Mouse (Mus musculus): ENCODE measurements around the gene Foxi1. TPM values are rescaled to one million over a fixed set of nuclear protein-coding genes. Genes with fewer than 3 reads are reported as not detected.

Gene Foxi1
- total and polyA plus RNA-seq, 3 experiments: not detected

GRCm38 (mm10) chr11:34212853-34213252 is 5.0 kb upstream of the Foxi1 start:
- Histone ChIP-seq H3K9ac (ENCODE audit: control insufficient read depth, low read depth, low read length, poor library complexity, severe bottlenecking) (no peak overlapping the region), H3K27ac (ENCODE audit: control insufficient read depth, low read depth, low read length) (no peak overlapping the region), H3K4me1 (ENCODE audit: control insufficient read depth in 1 of 2, insufficient read depth in 2 of 2, low read length in 2 of 2) (no peaks in the 10 kb centered on the region), H3K36me3 (ENCODE audit: control insufficient read depth in 1 of 2, insufficient read depth in 2 of 2, low read length in 2 of 2) (no peaks in the 10 kb centered on the region), H3K4me3 (ENCODE audit: control insufficient read depth in 1 of 2, insufficient read depth in 1 of 2, low read depth in 2 of 2, low read length in 2 of 2) (no peak overlapping the region), H3K79me2 (ENCODE audit: control insufficient read depth, insufficient read depth, low read length, poor library complexity) (no peaks in the 10 kb centered on the region), H3K9me3 (replicated peaks; ENCODE audit: insufficient read depth, low read length) (no peaks in the 10 kb centered on the region), H3K27me3 (ENCODE audit: control insufficient read depth in 1 of 2, insufficient read depth in 2 of 2, low read length in 2 of 2) (peaks cover 0 to 9% of the 10 kb centered on the region in 2 experiments; a peak in 3 of 4 replicates)
- TF ChIP-seq CTCF (IDR thresholded peaks at IDR 0.05 in 2 of 3, conservative IDR thresholded peaks at IDR 0.05 in 1 of 3; ENCODE audit: control insufficient read depth in 1 of 3, insufficient read depth in 1 of 3, low read depth in 2 of 3, low read length in 3 of 3, poor library complexity in 1 of 3, severe bottlenecking in 1 of 3): peak in 2 of 3 experiments; percentile 54 to 98; a peak in 4 of 6 replicates
- no peak for TF ChIP-seq USF1 (IDR thresholded peaks at IDR 0.05; ENCODE audit: low read depth, low read length)
- 0 out of 2 replicates have a peak, but pooled peaks have one; percentile 29 for TF ChIP-seq JUND (IDR thresholded peaks at IDR 0.05; ENCODE audit: low read depth, low read length)
- peak; percentile 100 for TF ChIP-seq RAD21 (IDR thresholded peaks at IDR 0.05; ENCODE audit: low read depth, low read length)
- TF ChIP-seq ZC3H11A (IDR thresholded peaks at IDR 0.05; ENCODE audit: low read depth, low read length): peak; percentile 100
- no peak for TF ChIP-seq MAX (IDR thresholded peaks at IDR 0.05; ENCODE audit: low read length)
- TF ChIP-seq SMC3 (IDR thresholded peaks at IDR 0.05; ENCODE audit: low read depth, low read length): peak; percentile 99
- peak; percentile 83 for DNase-seq (ENCODE audit: low read depth, low spot score)

- Histone ChIP-seq H3K27me3 (ENCODE audit: control insufficient read depth in 1 of 2, insufficient read depth in 2 of 2, low read length in 2 of 2) (peaks cover 39 to 47% of the 10 kb centered on the region in 2 experiments), H3K36me3 (ENCODE audit: control insufficient read depth in 1 of 2, insufficient read depth in 2 of 2, low read length in 2 of 2) (no peaks in the 10 kb centered on the region), H3K9ac (ENCODE audit: control insufficient read depth, low read depth, low read length, poor library complexity, severe bottlenecking) (no peak overlapping the region), H3K27ac (ENCODE audit: control insufficient read depth, low read depth, low read length) (no peak overlapping the region), H3K9me3 (replicated peaks; ENCODE audit: insufficient read depth, low read length) (no peaks in the 10 kb centered on the region), H3K4me1 (ENCODE audit: control insufficient read depth in 1 of 2, insufficient read depth in 2 of 2, low read length in 2 of 2) (no peaks in the 10 kb centered on the region), H3K79me2 (ENCODE audit: control insufficient read depth, insufficient read depth, low read length, poor library complexity) (no peaks in the 10 kb centered on the region), H3K4me3 (ENCODE audit: control insufficient read depth in 1 of 2, insufficient read depth in 1 of 2, low read depth in 2 of 2, low read length in 2 of 2) (no peak overlapping the region)
- TF ChIP-seq POLR2AphosphoS2 (IDR thresholded peaks at IDR 0.05; ENCODE audit: low read length) (no peak), CHD2 (IDR thresholded peaks at IDR 0.05; ENCODE audit: low read length) (no peak), TAL1 (IDR thresholded peaks at IDR 0.05; ENCODE audit: low read length) (no peak), USF2 (IDR thresholded peaks at IDR 0.05; ENCODE audit: borderline replicate concordance in 1 of 2, insufficient read depth in 1 of 2, low read depth in 1 of 2, low read length in 2 of 2) (no peak), SIN3A (IDR thresholded peaks at IDR 0.05; ENCODE audit: low read length) (no peak)
- no peak for DNase-seq (ENCODE audit: low read depth, low spot score)
These were observed 5.1 kb downstream of the Foxi1 start for GRCm38 (mm10) chr11:34202769-34203168.

GRCm38 (mm10) chr11:34195142-34195541 is 12.7 kb downstream of the Foxi1 start:
- TF ChIP-seq RAD21 (IDR thresholded peaks at IDR 0.05; ENCODE audit: low read depth, low read length) (no peak), JUND (IDR thresholded peaks at IDR 0.05; ENCODE audit: low read depth, low read length) (no peak), TCF12 (IDR thresholded peaks at IDR 0.05; ENCODE audit: low read depth, low read length) (no peak)
- H3K27me3 ChIP-seq (ENCODE audit: control insufficient read depth in 1 of 2, insufficient read depth in 2 of 2, low read length in 2 of 2): peaks cover 33 to 56% of the 10 kb centered on the region in 2 experiments
- no peak overlapping the region for H3K27ac ChIP-seq (ENCODE audit: control insufficient read depth, low read depth, low read length)
- no peaks in the 10 kb centered on the region for H3K9me3 ChIP-seq (replicated peaks; ENCODE audit: insufficient read depth, low read length)
- no peaks in the 10 kb centered on the region for H3K36me3 ChIP-seq (ENCODE audit: control insufficient read depth in 1 of 2, insufficient read depth in 2 of 2, low read length in 2 of 2)
- H3K9ac ChIP-seq (ENCODE audit: control insufficient read depth, low read depth, low read length, poor library complexity, severe bottlenecking): no peak overlapping the region
- no peak for DNase-seq (ENCODE audit: low read depth, low spot score)
- no peaks in the 10 kb centered on the region for H3K79me2 ChIP-seq (ENCODE audit: control insufficient read depth, insufficient read depth, low read length, poor library complexity)
- no peaks in the 10 kb centered on the region for H3K4me1 ChIP-seq (ENCODE audit: control insufficient read depth in 1 of 2, insufficient read depth in 2 of 2, low read length in 2 of 2)
- H3K4me3 ChIP-seq (ENCODE audit: control insufficient read depth in 1 of 2, insufficient read depth in 1 of 2, low read depth in 2 of 2, low read length in 2 of 2): no peak overlapping the region
